Mouse (Mus musculus) embryo, embryonic 11.5 days (tissue): ENCODE data around the gene Ttc13.

Experiments used
- DNase-seq: peaks from one replicate; pipeline ENCODE4 v3.0.0-alpha.2; 2012; ENCODE audit warnings: low read depth, low spot score

Gene Ttc13

GRCm38 (mm10) chr8:124721862-124722515 lies at the start of gene Ttc13, which contains the start of gene Arv1:
Gene Ttc13, minus strand, starts transcription at chr8:124721983.
Gene Arv1, plus strand, starts transcription at chr8:124722139.
- DNase-seq: peak; percentile 95

DNA sequence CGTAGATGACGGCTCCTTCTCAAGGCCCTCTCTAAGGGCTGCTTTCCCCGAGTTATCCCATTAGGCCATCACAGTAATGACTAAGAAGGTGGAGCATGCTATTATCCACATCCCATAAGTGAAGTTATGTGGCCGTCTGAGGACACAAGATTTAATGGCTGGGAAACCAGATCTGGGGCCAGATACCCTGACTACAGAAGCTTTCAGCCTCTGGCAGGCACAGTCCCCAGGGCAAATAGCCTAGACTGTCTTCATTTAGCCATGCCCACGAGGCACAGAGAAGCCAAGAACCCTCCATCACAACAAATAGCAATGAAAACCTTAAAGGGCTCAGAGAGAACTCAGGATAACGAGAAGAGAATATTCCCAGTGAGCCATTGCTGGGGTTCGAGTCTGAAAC lies 41.3 kb upstream of the Ttc13 start:
- DNase-seq: no peak

GRCm38 (mm10) chr8:124758544-124758943 lies 36.8 kb upstream of the Ttc13 start:
- DNase-seq: no peak

- no peak for DNase-seq
Measured at GRCm38 (mm10) chr8:124756601-124757000, 34.8 kb upstream of the Ttc13 start.

DNA sequence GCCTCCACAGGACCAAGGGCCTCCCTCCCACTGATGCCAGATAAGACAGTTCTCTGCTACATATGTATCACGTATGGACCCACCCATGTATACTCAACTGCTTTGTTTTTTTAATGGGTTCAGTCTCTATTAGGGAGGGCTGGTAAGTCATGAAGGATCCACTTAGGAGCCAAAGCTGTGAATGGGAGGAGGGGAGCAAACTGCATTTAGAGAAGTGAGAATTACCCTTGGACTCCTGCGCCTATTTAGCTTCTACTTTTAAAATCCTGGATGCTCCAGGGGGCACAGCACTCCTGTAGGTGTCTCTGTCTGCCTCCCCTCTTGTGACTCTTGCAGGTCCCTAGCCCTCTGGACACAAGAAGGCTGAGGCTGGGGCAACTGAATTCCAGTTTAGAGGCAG lies 34.4 kb upstream of the Ttc13 start:
- no peak for DNase-seq

DNA sequence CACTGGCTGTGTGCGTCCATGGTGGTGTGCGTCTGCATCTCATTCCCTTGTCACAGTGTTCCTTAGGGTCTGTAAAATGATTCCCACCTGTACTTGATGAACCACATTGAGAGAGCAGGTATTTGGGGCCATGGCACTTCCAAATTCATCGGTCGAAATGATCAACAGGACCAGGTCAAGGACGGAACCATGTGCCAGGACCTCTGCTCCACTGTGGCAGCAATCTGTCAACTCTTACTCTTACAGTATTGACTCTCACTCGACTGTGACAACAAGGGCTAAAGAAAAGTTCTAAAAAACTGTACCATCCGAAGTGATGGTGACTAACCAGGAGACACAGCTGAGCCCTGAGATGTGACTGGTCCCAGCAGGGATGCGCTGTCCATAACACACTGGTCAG lies 33.7 kb upstream of the Ttc13 start:
- no peak for DNase-seq

DNA sequence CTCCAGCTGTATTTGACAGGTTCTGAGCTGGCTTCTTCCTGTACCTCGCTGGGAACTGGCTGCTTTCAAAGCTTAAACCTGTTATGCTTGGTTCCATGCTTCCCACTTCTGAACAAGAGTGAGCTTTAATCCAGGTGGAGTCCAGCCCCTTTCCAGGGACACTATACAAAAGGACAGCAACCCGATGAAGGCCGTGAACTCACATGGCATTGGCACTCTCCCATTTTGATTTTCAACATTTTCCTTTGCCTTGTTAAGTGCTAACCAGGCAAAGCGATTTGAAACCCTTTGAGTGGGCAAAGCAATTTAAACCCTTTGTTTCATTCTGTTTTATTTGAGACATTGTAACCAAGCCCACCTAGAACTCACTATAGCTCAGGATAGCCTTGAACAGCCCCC lies 33.0 kb upstream of the Ttc13 start:
- no peak for DNase-seq

DNA sequence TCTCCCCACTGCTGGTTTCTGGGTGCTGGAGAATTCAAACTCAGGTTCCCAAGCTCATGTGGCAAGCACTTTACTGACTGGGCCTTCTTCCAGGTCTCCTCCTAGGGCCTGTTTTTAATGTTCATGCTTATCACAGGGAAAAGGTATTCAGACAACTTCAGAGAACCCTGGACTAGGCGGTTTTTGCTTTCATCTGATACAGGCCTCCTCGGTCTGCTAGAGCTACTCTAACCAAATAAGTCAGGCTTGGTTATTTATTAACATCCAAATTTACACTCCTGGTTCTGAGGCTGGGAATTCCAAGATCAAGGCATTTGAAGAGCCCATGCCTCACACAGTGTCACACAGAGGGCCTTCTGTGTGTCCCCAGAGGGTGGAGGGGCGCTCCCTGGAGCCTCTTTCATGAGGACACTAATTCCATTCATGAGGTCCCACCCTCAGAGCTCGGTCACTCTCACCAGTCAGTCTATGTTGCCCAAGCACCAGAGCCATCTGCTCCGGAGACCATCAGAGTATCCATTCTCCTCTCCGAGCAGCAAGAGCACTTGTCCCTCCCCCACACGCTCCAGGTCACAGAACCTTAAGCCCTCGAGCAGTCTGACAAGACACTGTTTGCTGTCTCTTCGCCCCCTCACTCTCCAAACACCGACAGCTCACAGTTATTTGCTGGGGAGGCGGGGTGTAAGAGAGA lies 32.5 kb upstream of the Ttc13 start:
- DNase-seq: no peak

GRCm38 (mm10) chr8:124752325-124752862 lies 30.6 kb upstream of the Ttc13 start:
- DNase-seq: no peak

- peak; percentile 44 for DNase-seq
Measured at GRCm38 (mm10) chr8:124751709-124752173, 30.0 kb upstream of the Ttc13 start, which contains the start of gene Fam89a. Gene Fam89a, minus strand, starts transcription at chr8:124751832.

- no peak for DNase-seq
Measured at GRCm38 (mm10) chr8:124751191-124751590, 29.4 kb upstream of the Ttc13 start.

DNA sequence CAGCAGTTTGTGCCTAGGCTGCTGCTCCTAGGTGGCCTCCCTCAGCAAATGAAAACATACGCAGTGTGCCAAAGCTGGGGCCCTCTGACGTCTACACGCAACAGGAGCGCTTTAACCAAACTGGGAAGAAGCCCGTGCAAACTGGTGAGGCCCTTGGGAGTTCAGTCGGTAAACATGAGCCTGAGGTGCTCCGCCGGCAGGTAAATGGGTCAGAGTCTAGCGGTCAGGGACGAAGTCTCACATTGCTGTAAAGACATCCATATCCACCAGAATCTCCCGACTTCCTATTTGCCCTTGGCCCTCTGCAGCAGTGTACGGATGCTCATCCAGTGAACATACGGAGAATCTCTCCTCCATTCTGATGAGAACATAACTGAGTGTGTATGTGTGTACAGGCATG lies 24.9 kb upstream of the Ttc13 start:
- DNase-seq: no peak

- DNase-seq: no peak
Measured at GRCm38 (mm10) chr8:124739268-124739667, 17.5 kb upstream of the Ttc13 start.

DNA sequence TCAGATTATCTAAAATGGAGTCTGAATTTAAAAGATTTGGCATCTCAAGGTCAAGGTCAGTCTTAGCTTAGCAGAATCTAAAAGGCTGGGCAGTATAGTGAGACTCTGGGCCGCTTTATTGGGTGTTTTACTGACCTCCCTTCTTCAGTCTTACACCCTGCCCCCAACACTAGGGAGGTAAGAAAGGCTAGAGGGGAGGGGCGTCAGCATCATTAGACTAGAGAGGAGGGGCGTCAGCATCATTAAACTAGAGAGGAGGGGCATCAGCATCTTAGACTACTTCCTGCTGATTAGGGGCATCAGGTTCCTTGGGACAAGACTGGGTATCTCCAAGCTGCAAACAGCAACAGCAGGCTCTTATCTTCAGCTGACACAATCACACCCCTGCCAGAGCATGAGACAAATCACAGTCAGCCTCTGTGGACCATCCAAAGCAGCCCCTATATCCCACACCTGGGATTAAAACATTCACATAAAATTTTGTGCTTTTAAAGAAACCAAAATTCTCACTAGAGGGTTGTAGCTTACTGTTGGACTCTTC lies 13.7 kb upstream of the Ttc13 start:
- no peak for DNase-seq

DNA sequence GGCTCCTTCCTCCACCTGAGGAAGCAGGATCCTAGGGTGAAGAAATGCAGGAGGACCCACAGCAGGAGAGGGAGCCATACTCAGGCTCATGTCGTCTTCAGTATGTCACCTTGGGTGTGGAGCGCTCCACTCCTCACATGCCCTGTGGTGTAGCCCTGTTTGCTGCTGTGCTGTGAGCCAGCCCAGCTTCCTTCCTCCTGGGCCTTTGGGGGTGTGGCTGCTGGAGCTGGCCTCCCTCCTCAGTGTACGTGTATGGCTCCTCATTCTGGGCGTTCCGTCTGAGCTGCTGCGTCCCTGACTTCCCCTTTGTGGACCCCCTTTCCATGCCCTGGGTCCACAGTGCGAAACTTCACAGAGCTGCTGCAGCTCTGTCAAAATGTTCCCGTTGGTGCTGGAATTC lies 11.0 kb upstream of the Ttc13 start:
- no peak for DNase-seq

DNA sequence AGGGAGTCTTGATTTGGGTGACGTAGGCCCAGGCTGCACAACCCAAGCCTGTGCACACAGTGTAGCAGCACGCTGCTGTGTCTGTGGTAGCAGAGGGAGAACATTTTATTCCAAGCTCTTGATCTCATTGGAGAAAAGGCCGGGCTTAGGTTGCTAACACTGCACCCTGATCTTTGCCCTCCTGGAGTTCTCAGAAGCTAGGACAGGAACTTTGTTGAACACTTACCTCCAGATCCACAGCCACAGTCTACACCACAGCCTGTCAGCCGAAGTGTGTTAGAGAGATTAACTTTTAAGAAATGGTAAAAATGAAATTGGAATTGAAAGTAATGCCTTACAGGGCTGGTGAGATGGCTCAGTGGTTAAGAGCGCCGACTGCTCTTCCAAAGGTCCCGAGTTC lies 2.5 kb upstream of the Ttc13 start:
- DNase-seq: no peak

- DNase-seq: peak; percentile 8
Measured at GRCm38 (mm10) chr8:124720938-124721861, 583 bp downstream of the Ttc13 start.

DNA sequence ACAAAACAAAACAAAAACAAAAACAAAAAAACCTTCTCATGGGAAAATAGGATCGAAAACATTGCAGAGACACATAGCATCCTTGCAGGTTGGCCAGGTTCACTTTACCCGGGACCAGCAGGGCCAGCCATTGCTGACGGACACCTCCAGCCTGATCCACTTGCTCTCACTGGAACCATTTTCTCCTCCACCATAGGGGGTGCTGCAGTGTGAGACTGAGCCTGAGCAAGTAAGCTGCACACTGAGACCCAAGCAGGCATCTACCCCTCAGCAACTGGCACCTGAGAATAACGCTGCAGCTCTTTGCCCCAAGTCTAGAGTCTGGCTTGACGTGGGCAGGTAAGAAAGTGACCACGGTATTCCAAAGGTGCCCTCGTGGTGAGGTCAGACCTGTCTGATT lies 1.6 kb downstream of the Ttc13 start:
- no peak for DNase-seq

DNA sequence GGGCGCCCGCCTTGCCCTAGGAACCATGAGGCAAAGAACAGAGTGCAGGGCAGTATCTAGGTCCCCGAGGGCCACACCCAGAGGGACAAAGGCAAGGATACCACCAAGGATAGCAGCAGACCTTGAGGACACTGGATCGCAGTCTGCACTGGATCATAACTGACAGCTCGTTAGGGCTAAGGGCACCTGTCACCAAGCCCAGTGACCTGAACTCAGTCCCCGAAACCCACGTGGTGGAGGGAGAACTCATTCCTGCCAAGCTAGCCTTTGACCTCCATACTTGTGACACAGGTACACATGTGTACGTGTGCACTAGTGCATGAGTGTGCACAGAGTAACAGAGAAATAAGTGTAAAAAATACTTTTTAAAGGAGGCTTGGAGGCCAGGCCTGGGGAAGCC lies 6.0 kb downstream of the Ttc13 start:
- DNase-seq: no peak

GRCm38 (mm10) chr8:124713207-124713606 lies 8.6 kb downstream of the Ttc13 start:
- no peak for DNase-seq

DNA sequence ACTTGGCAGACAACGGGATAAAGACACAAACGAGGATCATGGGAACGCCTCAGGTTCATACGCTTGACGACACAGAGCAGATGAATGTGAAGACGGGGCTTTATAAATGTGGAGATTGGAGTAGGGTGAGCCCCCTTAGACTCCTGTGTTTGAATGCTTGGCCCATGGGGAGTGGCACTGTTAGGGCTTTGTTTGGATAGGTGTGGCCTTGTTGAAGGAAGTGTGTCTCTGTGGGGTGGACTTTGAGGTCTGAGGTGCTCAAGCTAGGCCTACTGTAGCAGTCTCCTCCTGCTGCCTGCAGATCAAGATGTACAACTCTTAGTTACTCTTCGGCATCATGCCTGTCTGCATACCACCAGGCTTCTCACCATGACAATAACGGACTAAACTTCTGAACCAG lies 16.0 kb downstream of the Ttc13 start:
- no peak for DNase-seq

DNA sequence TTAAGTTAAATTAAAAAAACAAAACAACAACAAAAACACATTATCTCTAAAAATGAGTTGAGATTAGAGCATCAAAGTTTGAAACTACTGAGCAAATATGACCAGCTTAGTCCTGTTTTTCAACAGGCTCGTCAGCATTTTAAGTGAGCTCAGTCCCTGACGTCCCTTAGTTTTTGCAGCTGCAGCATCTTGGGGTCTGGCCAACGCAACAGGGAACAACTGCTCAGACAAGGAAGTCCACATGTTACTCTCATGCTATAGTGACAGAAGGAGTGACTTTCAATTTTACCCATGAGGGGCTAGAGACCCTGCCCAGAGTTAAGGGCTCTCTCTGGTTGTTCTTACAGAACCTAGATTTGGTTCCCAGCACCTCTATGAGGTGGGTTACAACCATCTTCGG lies 17.4 kb downstream of the Ttc13 start:
- no peak for DNase-seq
